8 mouse cellular contexts compared by ENCODE assay signal in the genomic region with DNA sequence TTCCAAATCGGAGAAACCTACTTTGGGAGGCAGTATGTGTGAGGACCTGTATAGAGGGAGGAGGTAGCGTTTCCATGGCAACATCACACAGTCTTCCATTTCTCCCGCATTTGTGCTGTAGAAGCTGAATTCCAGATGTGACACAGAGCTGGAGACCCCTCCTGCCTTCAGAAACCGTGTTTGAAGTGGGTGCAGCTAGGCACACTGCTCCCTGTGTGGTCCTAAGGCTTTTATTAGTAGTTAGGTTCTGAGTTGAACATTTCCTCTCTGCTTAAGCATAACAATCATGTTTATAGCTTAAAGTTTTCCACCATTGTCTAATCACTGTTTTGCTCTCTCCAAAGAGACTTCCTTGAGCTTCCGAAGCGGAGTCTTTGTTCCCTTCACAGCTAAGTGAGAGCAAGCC. TPM values are rescaled to one million over a fixed set of nuclear protein-coding genes. Genes with fewer than 3 reads are reported as not detected.
DNase-seq lines count a peak whose midpoint lies in the region; ATAC-seq lines count a peak whose summit lies in the region.
"Had no signal": no experiment of that assay in that cellular context is flagged by ENCODE, and none has a peak within 500 bp of the region (broad histone marks: within the 10 kb centered on the region; RNA-seq: fewer than 3 reads in every experiment).

No protein-coding gene starts in this region.

- ATAC-seq in CD4-positive, CD25-positive, alpha-beta regulatory T cell, adult 4 months = no peak
- ATAC-seq: activated CD4-positive, CD25-positive, alpha-beta regulatory T cell, adult 4 months had no signal

- DNase-seq in ES-CJ7 (ENCODE audit: low read depth, low spot score) (peak; percentile 94), ZHBTc4 (ENCODE audit: low read depth, low spot score) (peak; percentile 94)
- peak; percentile 96 for DNase-seq in forelimb bud, embryonic 11.5 days (ENCODE audit: low read depth, low spot score)
- peak; percentile 89 for DNase-seq in mesoderm, embryonic 11.5 days (ENCODE audit: low read depth, low spot score)
- no peak for DNase-seq in right cerebral cortex, adult 2 months (ENCODE audit: low spot score in 2 of 2)
- no peak for DNase-seq in testis, postnatal 14 days (ENCODE audit: low spot score)

RNA-seq across cellular contexts. Expression of a gene that starts 29.1 kb away (rescaled TPM):
- under 1 TPM; 0.20 TPM for polyA plus RNA-seq in CD4-positive, CD25-positive, alpha-beta regulatory T cell, adult 4 months (2017; shearing (Covaris generic))

RNA-seq across cellular contexts. Expression of a gene that starts 46.8 kb away (rescaled TPM):
- polyA plus RNA-seq in CD4-positive, CD25-positive, alpha-beta regulatory T cell, adult 4 months (2017; shearing (Covaris generic)) = 100 to 1,000 TPM; 149 to 256 TPM

Comparison
In these comparisons a context has a peak if more than half of its experiments do, and no peak if none do; other contexts are left out.
1. DNase-seq: peak in ES-CJ7 (single experiment), ZHBTc4 (single experiment), forelimb bud, embryonic 11.5 days (single experiment) and mesoderm, embryonic 11.5 days (single experiment); none in right cerebral cortex, adult 2 months (0 of 2) and testis, postnatal 14 days (single experiment).